Mouse (Mus musculus) CH12.LX (cell line): ENCODE results near the gene Dcaf8. TPM values are rescaled to one million over a fixed set of nuclear protein-coding genes. Genes with fewer than 3 reads are reported as not detected.

Experiments used
- DNase-seq: peaks from one replicate; pipeline ENCODE4 v3.0.0-alpha.2; 2013; ENCODE audit errors: extremely low read depth
- H3K27ac ChIP-seq: 2 replicates; pipeline ENCODE4 v1.5.1; 2012; ENCODE audit warnings: low read depth, mild to moderate bottlenecking, control low read depth, moderate library complexity; ENCODE audit not compliant: insufficient read depth
- H3K27me3 ChIP-seq: replicated peaks from 2 replicates; pipeline ENCODE3; 2012; ENCODE audit warnings: inconsistent platforms
- H3K36me3 ChIP-seq, 2 experiments: replicated peaks in 1 of 2; 2 replicates each; pipeline versions ENCODE3 to v1.6.1; 2012; ENCODE audit warnings: inconsistent platforms in 1 of 2, low read length in 1 of 2, mild to moderate bottlenecking in 1 of 2, mixed read lengths in 1 of 2, moderate library complexity in 1 of 2; ENCODE audit not compliant: control insufficient read depth in 1 of 2, insufficient read depth in 1 of 2
- H3K4me1 ChIP-seq, 2 experiments: 2 replicates each; pipeline ENCODE4 v1.6.1; 2012; ENCODE audit warnings: inconsistent platforms in 1 of 2, moderate library complexity in 1 of 2; ENCODE audit not compliant: insufficient read depth in 2 of 2, control insufficient read depth in 1 of 2
- H3K4me2 ChIP-seq: 2 replicates; pipeline ENCODE4 v1.6.1; 2012; ENCODE audit warnings: low read depth, mild to moderate bottlenecking, control low read depth; ENCODE audit not compliant: poor library complexity, insufficient read depth, severe bottlenecking
- H3K4me3 ChIP-seq, 3 experiments: fragments of 150-350 bp in 1 of 3; sonication (generic) in 1 of 3; replicated peaks in 1 of 3; 2 replicates each; pipeline versions ENCODE3 to v1.5.1; 2011 to 2012; ENCODE audit warnings: low read depth in 2 of 3, low read length in 2 of 3, mild to moderate bottlenecking in 2 of 3, moderate library complexity in 2 of 3, control low read depth in 1 of 3, improper control_type of control experiment in 1 of 3, inconsistent platforms in 1 of 3, mixed read lengths in 1 of 3; ENCODE audit not compliant: poor library complexity in 1 of 3
- H3K79me2 ChIP-seq: replicated peaks from 2 replicates; pipeline ENCODE4 v1.6.1; 2012; ENCODE audit warnings: mild to moderate bottlenecking, moderate library complexity; ENCODE audit not compliant: control insufficient read depth, poor library complexity, insufficient read depth, severe bottlenecking; ENCODE audit errors: extremely low read depth
- H3K9ac ChIP-seq: 2 replicates; pipeline ENCODE4 v1.6.1; 2012; ENCODE audit warnings: low read depth, mild to moderate bottlenecking, control low read depth, moderate library complexity; ENCODE audit not compliant: insufficient read depth
- H3K9me3 ChIP-seq: replicated peaks from 2 replicates; pipeline ENCODE3; 2012; ENCODE audit warnings: low read length, inconsistent platforms, mixed read lengths
- BHLHE40 ChIP-seq: IDR thresholded peaks from 2 replicates; pipeline ENCODE4 v1.6.1; 2011; ENCODE audit warnings: mild to moderate bottlenecking, low read depth, low read length, improper control_type of control experiment
- CHD1 ChIP-seq: IDR thresholded peaks from 2 replicates; pipeline ENCODE4 v1.6.1; 2012; ENCODE audit warnings: low read depth, low read length, improper control_type of control experiment, inconsistent platforms
- CHD2 ChIP-seq: IDR thresholded peaks from 2 replicates; pipeline ENCODE4 v1.6.1; 2011; ENCODE audit warnings: low read length, improper control_type of control experiment
- CTCF ChIP-seq, 2 experiments: IDR thresholded peaks in 1 of 2; conservative IDR thresholded peaks in 1 of 2; 2 replicates each; pipeline ENCODE4 v1.5.1; 2011 to 2012; ENCODE audit warnings: low read depth in 2 of 2, low read length in 2 of 2, improper control_type of control experiment in 1 of 2, inconsistent platforms in 1 of 2, mild to moderate bottlenecking in 1 of 2, moderate library complexity in 1 of 2
- E2F4 ChIP-seq: IDR thresholded peaks from 2 replicates; pipeline ENCODE4 v1.6.1; 2011; ENCODE audit warnings: low read depth, low read length, improper control_type of control experiment; ENCODE audit not compliant: insufficient replicate concordance
- ELF1 ChIP-seq: IDR thresholded peaks from 2 replicates; pipeline ENCODE4 v1.6.1; 2014; ENCODE audit warnings: low read depth, mild to moderate bottlenecking, inconsistent platforms, low read length, improper control_type of control experiment
- EP300 ChIP-seq: IDR thresholded peaks from 2 replicates; pipeline ENCODE4 v1.6.1; 2011; ENCODE audit warnings: low read length, improper control_type of control experiment
- ETS1 ChIP-seq: conservative IDR thresholded peaks from 2 replicates; pipeline ENCODE4 v1.6.1; 2012; ENCODE audit warnings: low read depth, mild to moderate bottlenecking, inconsistent platforms, low read length, improper control_type of control experiment, moderate library complexity
- IRF4 ChIP-seq: IDR thresholded peaks from 2 replicates; pipeline ENCODE4 v1.6.1; 2014; ENCODE audit warnings: low read depth, mild to moderate bottlenecking, inconsistent platforms, low read length, improper control_type of control experiment
- JUND ChIP-seq: conservative IDR thresholded peaks from 2 replicates; pipeline ENCODE4 v1.6.1; 2011; ENCODE audit warnings: low read depth, low read length, improper control_type of control experiment
- KAT2A ChIP-seq: IDR thresholded peaks from 2 replicates; pipeline ENCODE4 v1.6.1; 2012; ENCODE audit warnings: low read length, improper control_type of control experiment, inconsistent platforms; ENCODE audit not compliant: insufficient replicate concordance
- MAFK ChIP-seq: IDR thresholded peaks from 2 replicates; pipeline ENCODE4 v1.6.1; 2011; ENCODE audit warnings: low read length, improper control_type of control experiment; ENCODE audit not compliant: insufficient replicate concordance
- MAZ ChIP-seq: IDR thresholded peaks from 2 replicates; pipeline ENCODE4 v1.6.1; 2012; ENCODE audit warnings: low read depth, mild to moderate bottlenecking, inconsistent platforms, low read length, improper control_type of control experiment, moderate library complexity
- MEF2A ChIP-seq: IDR thresholded peaks from 2 replicates; pipeline ENCODE4 v1.6.1; 2014; ENCODE audit warnings: low read depth, mild to moderate bottlenecking, inconsistent platforms, low read length, improper control_type of control experiment, borderline replicate concordance
- MXI1 ChIP-seq: IDR thresholded peaks from 2 replicates; pipeline ENCODE4 v1.6.1; 2011; ENCODE audit warnings: mild to moderate bottlenecking, low read depth, low read length, improper control_type of control experiment
- NELFE ChIP-seq: IDR thresholded peaks from 2 replicates; pipeline ENCODE4 v1.6.1; 2011; ENCODE audit warnings: low read depth, low read length, improper control_type of control experiment
- PAX5 ChIP-seq: IDR thresholded peaks from 2 replicates; pipeline ENCODE4 v1.6.1; 2012; ENCODE audit warnings: low read length, inconsistent platforms, mixed read lengths
- POLR2A ChIP-seq: IDR thresholded peaks from 2 replicates; pipeline ENCODE4 v1.6.1; 2011; ENCODE audit warnings: low read depth, mild to moderate bottlenecking, improper control_type of control experiment, low read length
- RCOR1 ChIP-seq: conservative IDR thresholded peaks from 2 replicates; pipeline ENCODE4 v1.6.1; 2012; ENCODE audit warnings: low read depth, mild to moderate bottlenecking, inconsistent platforms, low read length, improper control_type of control experiment
- SIN3A ChIP-seq: IDR thresholded peaks from 2 replicates; pipeline ENCODE4 v1.6.1; 2012; ENCODE audit warnings: low read length, improper control_type of control experiment, inconsistent platforms
- SMC3 ChIP-seq: IDR thresholded peaks from 2 replicates; pipeline ENCODE4 v1.6.1; 2011; ENCODE audit warnings: low read depth, low read length, improper control_type of control experiment
- TBP ChIP-seq: conservative IDR thresholded peaks from 2 replicates; pipeline ENCODE4 v1.6.1; 2011; ENCODE audit warnings: low read depth, low read length, improper control_type of control experiment
- UBTF ChIP-seq: IDR thresholded peaks from 2 replicates; pipeline ENCODE4 v1.6.1; 2012; ENCODE audit warnings: low read depth, mild to moderate bottlenecking, inconsistent platforms, low read length, improper control_type of control experiment, moderate library complexity
- USF1 ChIP-seq: IDR thresholded peaks from 2 replicates; pipeline ENCODE4 v1.6.1; 2014; ENCODE audit warnings: low read depth, mild to moderate bottlenecking, inconsistent platforms, low read length, improper control_type of control experiment
- USF2 ChIP-seq: conservative IDR thresholded peaks from 2 replicates; pipeline ENCODE4 v1.6.1; 2011; ENCODE audit warnings: low read depth, low read length, improper control_type of control experiment
- ZKSCAN1 ChIP-seq: IDR thresholded peaks from 2 replicates; pipeline ENCODE4 v1.6.1; 2012; ENCODE audit warnings: low read depth, inconsistent platforms, low read length, improper control_type of control experiment, borderline replicate concordance
- ZMIZ1 ChIP-seq: IDR thresholded peaks from 2 replicates; pipeline ENCODE4 v1.6.1; 2012; ENCODE audit warnings: low read depth, mild to moderate bottlenecking, inconsistent platforms, low read length, improper control_type of control experiment
- ZNF384 ChIP-seq: IDR thresholded peaks from 2 replicates; pipeline ENCODE4 v1.6.1; 2012; ENCODE audit warnings: low read depth, low read length, improper control_type of control experiment, inconsistent platforms
- dilution Hi-C: fragments of 300-500 bp; cut with MboI; formaldehyde crosslinking; loops from 2 replicates; pipeline ENCODE4 v1.14.3; 2020; ENCODE audit warnings: low sequenced_read_pairs; ENCODE audit not compliant: extremely low pct_unique_long_range_greater_than_20kb, extremely low pct_ligation_motif_present
- in situ Hi-C: fragments of 300-500 bp; cut with MboI; formaldehyde crosslinking; loops from 3 replicates; pipeline ENCODE4 v1.14.3; 2019; ENCODE audit warnings: low sequenced_read_pairs, low pct_ligation_motif_present, low pct_unique_long_range_greater_than_20kb, mixed read lengths
- polyA plus RNA-seq: library from polyadenylated mRNA; unstranded; fragments of >175 nt; gene quantifications from 2 replicates; pipeline ENCODE4 v1.2.1, GENCODE M21; 2012; ENCODE audit warnings: low read depth; ENCODE audit not compliant: insufficient read length
- total RNA-seq, 2 experiments: library from RNA; depleted of rRNA; stranded (reverse); fragments of 300-350 nt in 1 of 2; fragments of >200 nt in 1 of 2; gene quantifications; 2 replicates each; pipeline ENCODE4 v1.2.3; 2012 to 2014

Dcaf8 gene
- total and polyA plus RNA-seq, 3 experiments = 46.2 to 77.2 (median 58.5) TPM

- no peak overlapping the region for H3K4me3 ChIP-seq
- H3K36me3 ChIP-seq = peaks cover 34 to 65% of the 10 kb centered on the region in 2 experiments
- H3K4me1 ChIP-seq = peaks cover 0 to 28% of the 10 kb centered on the region in 2 experiments; a peak in 2 of 4 replicates
- in situ Hi-C loops (no loop called here), dilution Hi-C loops (no loop called here)
- no peak for TF ChIP-seq PAX5
- TF ChIP-seq EP300 = no peak
- no peak for TF ChIP-seq MXI1
- TF ChIP-seq MEF2A = no peak
- TF ChIP-seq MAZ = no peak
- TF ChIP-seq ZNF384 = no peak
- no peak for TF ChIP-seq JUND
- no peak for TF ChIP-seq CHD1
- TF ChIP-seq ZMIZ1 = no peak
- no peak for TF ChIP-seq ELF1
- no peak for TF ChIP-seq ZKSCAN1
- no peak for TF ChIP-seq KAT2A
- TF ChIP-seq NELFE = no peak
- TF ChIP-seq POLR2A = no peak
- TF ChIP-seq UBTF = no peak
- TF ChIP-seq BHLHE40 = no peak
- TF ChIP-seq USF1 = no peak
- no peak for TF ChIP-seq IRF4
- no peak for TF ChIP-seq E2F4
- no peak for TF ChIP-seq SIN3A
- H3K4me2 ChIP-seq = no peak overlapping the region
- no peaks in the 10 kb centered on the region for H3K9me3 ChIP-seq
- peaks cover 28% of the 10 kb centered on the region for H3K79me2 ChIP-seq
- no peak overlapping the region for H3K9ac ChIP-seq
- no peak overlapping the region for H3K27ac ChIP-seq
- no peaks in the 10 kb centered on the region for H3K27me3 ChIP-seq
- DNase-seq = no peak
Measured at GRCm38 (mm10) chr1:172155518-172155917, 7.6 kb downstream of the Dcaf8 start.

GRCm38 (mm10) chr1:172159970-172160369, 12.1 kb downstream of the Dcaf8 start:
- Histone ChIP-seq H3K27ac (no peak overlapping the region), H3K4me3 (no peak overlapping the region), H3K4me2 (no peak overlapping the region), H3K36me3 (peaks cover 10 to 60% of the 10 kb centered on the region in 2 experiments), H3K27me3 (no peaks in the 10 kb centered on the region), H3K9me3 (no peaks in the 10 kb centered on the region), H3K4me1 (peaks cover 0 to 45% of the 10 kb centered on the region in 2 experiments; a peak in 2 of 4 replicates), H3K9ac (no peak overlapping the region), H3K79me2 (peaks cover 37% of the 10 kb centered on the region)
- dilution Hi-C loops (no loop called here), in situ Hi-C loops (loop anchor here (5.0 kb wide), 1 partner anchor 92 kb away; no protein-coding TSS in a partner anchor)
- no peak for DNase-seq
- TF ChIP-seq RCOR1 (no peak), JUND (no peak), ZKSCAN1 (no peak), ZMIZ1 (no peak), ZNF384 (no peak), E2F4 (no peak), ETS1 (no peak), BHLHE40 (no peak), TBP (no peak), CHD2 (no peak), CTCF (conservative IDR thresholded peaks at IDR 0.05 in 1 of 2, IDR thresholded peaks at IDR 0.05 in 1 of 2; ENCODE audit: low read depth in 2 of 2, low read length in 2 of 2) (no peak), USF2 (no peak), SMC3 (no peak), MXI1 (no peak), MAFK (no peak), MEF2A (no peak), MAZ (no peak), ELF1 (no peak), UBTF (no peak), POLR2A (no peak)
